Mouse (Mus musculus): ENCODE measurements around the gene Pgap3. TPM values are rescaled to one million over a fixed set of nuclear protein-coding genes. Genes with fewer than 3 reads are reported as not detected.
"Not testable (repeated sequence)": the region's sequence is repeated elsewhere in the genome, so short reads cannot be mapped to it uniquely, and the experiment has no call there.

Gene Pgap3
- total RNA-seq, 1 experiment from 2014 or later = 6.5 TPM

- DNase-seq = peak; percentile 72
Observed at GRCm38 (mm10) chr11:98412273-98412796, 12.0 kb upstream of the Pgap3 start, which contains the start of gene Erbb2. Erbb2 (plus strand) TSS chr11:98412470.

GRCm38 (mm10) chr11:98409341-98409822, 9.1 kb upstream of the Pgap3 start:
- no peak for DNase-seq

GRCm38 (mm10) chr11:98408872-98409271, 8.6 kb upstream of the Pgap3 start:
- DNase-seq = no peak

GRCm38 (mm10) chr11:98406621-98407020, 6.3 kb upstream of the Pgap3 start:
- no peak for DNase-seq

GRCm38 (mm10) chr11:98400816-98401215, 526 bp upstream of the Pgap3 start:
- no peak for DNase-seq

- no peak for DNase-seq
Observed at GRCm38 (mm10) chr11:98397946-98398345, 2.3 kb downstream of the Pgap3 start.

- no peak for DNase-seq
Observed at GRCm38 (mm10) chr11:98395041-98395440, 5.2 kb downstream of the Pgap3 start.

GRCm38 (mm10) chr11:98394301-98394700, 6.0 kb downstream of the Pgap3 start:
- no peak for DNase-seq

- DNase-seq = peak; percentile 34
Observed at GRCm38 (mm10) chr11:98393317-98393716, 7.0 kb downstream of the Pgap3 start.

- no peak for DNase-seq
Observed at GRCm38 (mm10) chr11:98392645-98393044, 7.6 kb downstream of the Pgap3 start.

GRCm38 (mm10) chr11:98392034-98392433, 8.3 kb downstream of the Pgap3 start:
- DNase-seq = no peak

GRCm38 (mm10) chr11:98390141-98390540, 10.1 kb downstream of the Pgap3 start:
- DNase-seq = no peak

- peak; percentile 39 for DNase-seq
Observed at GRCm38 (mm10) chr11:98389221-98389780, 11.0 kb downstream of the Pgap3 start.

GRCm38 (mm10) chr11:98388282-98388681, 12.0 kb downstream of the Pgap3 start:
- no peak for DNase-seq

- no peak for DNase-seq
Observed at GRCm38 (mm10) chr11:98387056-98387577, 13.2 kb downstream of the Pgap3 start.

- DNase-seq = no peak
Observed at GRCm38 (mm10) chr11:98386596-98386995, 13.7 kb downstream of the Pgap3 start.

- DNase-seq = no peak
Observed at GRCm38 (mm10) chr11:98385638-98386585, 14.4 kb downstream of the Pgap3 start, which contains the start of gene Pnmt. Pnmt (plus strand) TSS chr11:98386450.

- DNase-seq = no peak
Observed at GRCm38 (mm10) chr11:98384721-98385637, 15.3 kb downstream of the Pgap3 start.

- DNase-seq = no peak
Observed at GRCm38 (mm10) chr11:98384216-98384615, 16.1 kb downstream of the Pgap3 start.

- no peak for DNase-seq
Observed at GRCm38 (mm10) chr11:98383261-98384030, 16.8 kb downstream of the Pgap3 start, which contains the start of gene Tcap. Tcap (plus strand) TSS chr11:98383811.

GRCm38 (mm10) chr11:98382405-98382804, 17.9 kb downstream of the Pgap3 start:
- DNase-seq = not testable (repeated sequence)
